Mouse (Mus musculus) adipocyte (in vitro differentiated cells): ENCODE measurements around the gene Oxsm.
A peak's percentile ranks its signal among the peaks of the same experiment; 100 is the strongest.

Source experiments
- DNase-seq: peaks from one replicate; pipeline ENCODE4 v3.0.0-alpha.2; 2016; ENCODE audit warnings: low spot score

Gene Oxsm

DNA sequence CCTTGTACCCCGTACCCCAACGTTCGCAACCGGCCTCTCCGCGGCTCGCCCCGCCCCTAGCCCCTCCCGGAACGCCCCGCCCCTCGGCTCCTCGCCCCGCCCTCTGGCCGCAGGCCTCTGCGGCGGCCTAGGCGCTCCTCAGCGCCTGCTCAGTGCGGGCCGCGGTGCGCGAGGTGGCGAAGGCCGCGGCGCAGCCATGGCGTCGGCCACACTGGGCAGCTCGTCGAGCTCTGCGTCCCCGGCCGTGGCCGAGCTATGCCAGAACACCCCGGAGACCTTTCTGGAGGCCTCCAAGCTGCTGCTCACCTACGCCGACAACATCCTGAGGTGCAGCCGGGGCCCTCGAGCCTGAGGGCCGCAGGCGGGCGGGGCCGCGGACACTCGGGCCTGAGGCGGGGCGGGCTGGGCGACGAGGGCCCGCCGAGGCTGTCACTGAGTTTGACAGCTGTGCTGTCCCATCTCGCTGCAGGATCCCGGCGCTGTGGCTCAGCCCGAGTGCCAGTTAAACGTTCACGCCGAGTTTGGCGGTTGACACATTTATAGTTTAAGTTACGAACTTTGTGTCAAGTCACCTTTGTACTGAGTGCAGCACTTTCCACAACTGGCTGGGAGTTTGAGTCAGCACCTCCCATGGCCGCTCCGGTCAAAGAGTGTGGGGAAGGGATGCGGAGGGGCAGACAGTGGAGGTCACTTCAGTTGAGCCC lies at the start of gene Oxsm, which contains the start of gene Ngly1:
Gene Oxsm, minus strand, starts transcription at position 638 of the 704 bp plus-strand sequence.
Gene Ngly1, plus strand, starts transcription at position 110 of the 704 bp plus-strand sequence.
- peak; percentile 81 for DNase-seq

DNA sequence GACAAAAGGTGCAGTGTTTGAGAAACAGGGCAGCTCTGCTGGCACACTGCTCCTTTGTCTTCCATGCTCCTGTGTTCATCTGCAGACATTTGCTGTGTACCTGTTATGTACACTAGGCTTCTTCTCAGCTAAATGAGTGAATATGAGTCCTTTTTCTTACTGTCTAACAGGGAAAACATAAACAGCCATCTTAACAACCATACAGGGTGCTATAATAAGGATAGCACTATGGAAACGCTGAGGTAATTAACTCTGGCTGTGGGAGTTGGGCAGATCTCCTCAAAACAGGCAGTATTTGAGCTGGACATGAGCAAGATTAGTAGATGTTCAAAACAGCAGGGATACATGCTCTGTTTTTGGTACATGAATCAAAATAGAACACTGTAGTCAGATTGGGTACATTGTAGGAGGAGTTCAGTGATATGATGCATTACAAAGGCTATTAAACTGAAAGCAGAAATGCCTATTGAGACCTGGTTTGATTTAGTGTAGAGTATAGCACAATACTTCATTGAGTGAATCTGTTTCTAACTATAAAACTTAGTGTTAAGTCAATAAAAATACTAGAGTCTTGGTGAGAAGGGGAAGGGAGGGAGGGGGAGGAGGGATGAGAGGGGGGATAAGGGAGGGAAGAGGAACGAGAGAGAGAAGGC lies 47.3 kb upstream of the Oxsm start:
- DNase-seq: no peak

DNA sequence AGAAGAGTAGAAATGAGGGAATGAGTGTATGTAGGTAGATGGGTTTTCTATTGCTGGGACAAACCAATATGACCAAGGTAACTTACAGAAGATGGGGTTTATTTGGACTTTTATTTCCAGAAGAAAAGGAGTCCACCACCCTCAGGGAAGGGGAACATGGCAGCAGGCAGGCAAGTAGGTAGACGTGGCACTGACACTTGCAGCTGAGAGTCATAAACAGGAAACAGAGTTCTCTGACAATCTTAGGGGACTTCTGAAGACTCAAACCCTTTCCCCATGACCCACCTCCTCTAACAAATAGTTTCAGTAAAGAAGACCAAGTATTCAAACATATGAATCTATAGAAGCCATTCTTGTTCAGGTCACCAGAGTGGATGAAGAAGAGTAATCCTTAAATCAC lies 44.3 kb upstream of the Oxsm start:
- DNase-seq: no peak

DNA sequence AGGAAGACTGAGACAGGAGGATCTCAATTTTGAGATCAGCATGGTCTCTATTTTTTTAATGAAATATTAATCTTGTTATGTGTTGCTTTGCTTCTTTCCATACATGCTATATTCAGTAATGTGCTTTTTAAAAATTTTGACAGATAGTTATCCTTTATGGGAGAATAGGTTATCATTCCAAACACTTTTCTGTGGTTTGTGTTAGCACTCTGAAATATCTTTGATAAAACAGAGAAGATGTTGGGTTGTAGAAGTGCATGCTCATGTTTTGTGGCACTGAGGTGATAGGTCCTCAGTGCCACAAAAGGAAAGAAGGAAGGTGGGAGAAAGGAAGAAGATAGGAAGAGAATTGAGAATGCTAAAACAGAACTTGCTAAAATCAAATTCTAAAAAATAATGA lies 43.4 kb upstream of the Oxsm start:
- DNase-seq: no peak

DNA sequence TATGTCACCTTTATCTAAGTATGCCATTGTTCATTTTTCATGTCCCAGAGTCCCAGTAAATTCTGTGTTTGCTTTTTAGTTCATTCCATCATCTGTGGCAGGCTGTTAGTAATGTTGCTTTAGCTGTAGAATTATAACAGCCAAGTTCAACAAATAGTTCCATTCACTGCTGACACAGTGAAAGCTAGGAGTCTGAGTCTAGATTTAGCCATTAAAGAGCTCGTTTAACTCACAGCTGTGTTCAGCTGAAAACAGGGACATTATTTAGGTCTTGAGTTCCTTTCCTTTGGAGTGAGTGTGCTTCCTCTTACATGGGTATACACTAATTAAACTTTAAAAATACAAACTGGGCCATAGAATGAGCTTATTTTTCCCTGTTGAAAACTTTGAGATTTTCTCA lies 42.8 kb upstream of the Oxsm start:
- DNase-seq: no peak

DNA sequence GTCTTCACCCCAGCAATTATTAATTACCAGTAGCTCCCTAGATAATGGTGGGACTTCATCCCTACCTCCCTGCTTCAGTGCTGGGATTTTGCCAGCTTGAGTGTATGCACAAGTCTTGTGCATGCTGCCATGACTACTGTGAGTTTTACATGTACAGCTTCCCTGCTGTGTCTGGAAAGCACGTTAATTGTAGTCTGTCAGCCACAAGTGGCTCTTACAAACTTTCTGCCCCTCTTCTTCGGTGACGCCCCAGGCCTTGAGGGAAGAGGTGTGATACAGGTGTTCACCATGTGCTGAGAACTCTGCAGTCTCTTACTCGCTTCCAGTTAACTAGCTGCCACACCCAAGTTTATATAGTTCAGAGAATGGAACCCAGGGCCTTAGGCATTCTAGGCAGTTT lies 34.4 kb upstream of the Oxsm start:
- no peak for DNase-seq

DNA sequence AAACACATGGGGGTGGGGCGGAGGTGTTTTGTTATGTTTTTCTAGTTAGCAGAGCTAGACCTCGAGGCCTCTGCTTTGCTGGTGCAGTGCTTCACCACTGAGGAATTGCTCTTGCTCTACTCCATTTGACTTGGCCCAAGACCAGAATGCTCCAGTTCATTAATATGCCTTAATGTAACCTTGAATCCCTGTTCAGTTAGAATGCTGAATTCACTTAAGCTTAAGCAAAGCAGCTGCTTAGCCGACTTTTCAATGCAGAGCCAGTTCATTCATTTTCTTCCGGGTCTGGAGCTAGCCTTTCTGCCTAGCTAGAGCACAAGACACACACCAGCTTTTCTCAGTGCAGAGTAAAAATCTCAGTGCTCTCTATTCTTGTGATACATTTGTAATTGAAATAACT lies 29.6 kb upstream of the Oxsm start:
- DNase-seq: no peak

DNA sequence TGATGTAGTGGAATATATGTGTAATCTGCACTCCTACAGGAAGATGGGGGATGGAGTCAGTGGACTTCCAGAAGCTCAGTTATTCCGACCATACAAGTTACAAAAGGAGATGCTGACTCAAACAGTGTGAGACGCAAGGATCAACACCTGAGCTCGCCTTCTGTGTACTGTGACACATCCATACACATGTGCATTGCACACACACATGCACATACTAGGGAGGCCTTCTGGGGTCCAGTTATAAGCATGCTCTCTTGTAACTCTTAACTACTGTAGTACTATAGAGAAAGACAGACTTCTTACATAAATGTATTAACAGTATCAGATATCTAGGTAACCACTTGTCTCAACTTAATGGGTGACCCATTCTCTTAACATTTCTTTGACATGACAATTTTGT lies 24.1 kb upstream of the Oxsm start:
- no peak for DNase-seq

DNA sequence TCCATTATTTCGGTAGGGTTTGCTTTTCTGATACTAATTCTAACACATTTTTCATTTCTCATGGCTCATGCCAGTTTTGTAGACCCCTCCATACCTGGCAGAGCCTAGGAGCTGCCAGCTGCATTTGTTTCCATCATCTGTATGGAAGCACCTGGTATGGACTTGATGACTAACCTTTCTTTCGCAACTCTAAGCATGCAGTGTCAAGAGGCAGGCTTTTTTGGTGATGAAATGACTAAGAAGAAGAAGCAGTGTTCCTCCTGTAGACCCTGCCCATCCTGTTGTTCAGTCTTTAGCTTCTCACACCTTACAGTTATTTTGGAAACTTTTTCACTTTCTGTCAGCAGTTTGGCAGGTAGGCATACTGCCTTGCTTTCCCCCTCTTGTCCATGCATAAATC lies 20.2 kb upstream of the Oxsm start:
- DNase-seq: no peak

DNA sequence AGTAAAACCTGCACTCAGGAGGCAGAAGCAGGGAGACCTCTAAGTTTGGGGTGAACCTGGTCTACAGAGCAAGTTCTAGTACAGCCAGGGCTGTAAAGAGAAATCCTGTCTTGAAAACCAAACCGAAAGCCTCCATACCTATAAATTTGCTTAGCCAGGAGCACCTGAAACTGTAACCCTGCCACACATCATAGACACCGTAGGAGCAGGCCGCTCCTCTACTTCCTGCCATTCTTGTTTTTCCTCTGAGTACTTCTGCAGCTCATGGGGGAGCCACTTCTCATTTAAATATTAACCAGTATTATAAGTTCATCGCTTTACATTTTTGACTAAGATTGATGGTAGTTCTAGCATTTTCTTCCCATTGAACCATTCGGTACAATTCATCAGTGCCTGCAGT lies 17.4 kb upstream of the Oxsm start:
- DNase-seq: no peak

DNA sequence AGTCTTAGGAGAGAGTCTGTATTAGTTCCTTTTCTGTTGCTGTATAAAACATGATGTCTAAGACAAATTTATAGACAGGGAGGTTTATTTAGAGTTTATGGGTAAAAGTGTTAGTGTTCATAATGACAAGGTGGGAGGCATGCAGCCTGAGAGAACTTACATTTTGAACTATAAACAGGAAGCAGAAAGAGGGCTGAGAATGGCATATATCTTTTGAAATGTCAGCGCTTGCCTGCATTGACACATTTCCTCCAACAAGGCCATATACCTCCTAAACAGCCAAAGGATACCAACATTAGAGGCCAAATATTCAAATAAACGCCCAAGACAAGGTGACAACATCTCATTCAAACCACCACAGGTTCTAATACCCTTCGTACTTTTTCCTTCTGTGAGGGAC lies 12.3 kb upstream of the Oxsm start:
- DNase-seq: no peak

DNA sequence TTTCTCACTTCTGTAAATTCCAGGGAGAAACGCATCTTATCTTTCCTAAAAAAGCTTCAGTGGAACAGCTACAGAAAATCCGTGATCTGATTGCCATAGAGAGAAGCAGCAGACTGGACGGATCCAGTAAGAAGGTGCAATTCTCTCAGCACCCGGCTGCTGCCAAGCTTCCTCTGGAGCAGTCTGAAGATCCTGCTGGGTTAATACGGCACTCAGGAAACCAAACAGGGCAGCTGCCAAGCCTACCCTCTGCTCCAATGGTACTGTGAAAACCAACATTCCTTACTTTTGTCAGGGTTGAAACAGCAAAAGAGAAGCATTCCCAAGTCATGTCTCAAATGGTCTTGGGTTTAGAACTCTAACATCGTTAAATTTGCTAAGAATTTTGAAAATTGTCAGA lies 10.9 kb upstream of the Oxsm start:
- DNase-seq: no peak

DNA sequence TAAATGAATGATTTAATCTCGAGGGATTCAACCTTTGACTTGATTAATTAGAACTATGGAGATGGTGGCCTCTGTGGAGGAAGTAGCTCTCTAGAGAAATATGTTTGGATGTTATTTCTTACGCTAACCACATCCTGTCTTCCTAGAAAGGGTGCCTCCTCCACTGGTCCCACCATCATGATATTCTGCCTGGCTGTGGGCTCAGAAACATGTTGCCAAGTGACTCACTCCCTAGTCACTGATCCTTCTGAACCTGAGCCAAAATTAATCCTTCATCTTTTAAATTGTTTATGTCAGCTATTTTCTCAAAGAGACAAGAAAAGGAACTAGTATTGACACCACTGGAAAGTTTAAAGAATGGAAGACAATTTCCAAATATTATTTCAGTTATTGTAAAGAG lies 6.6 kb upstream of the Oxsm start:
- DNase-seq: peak; percentile 12

DNA sequence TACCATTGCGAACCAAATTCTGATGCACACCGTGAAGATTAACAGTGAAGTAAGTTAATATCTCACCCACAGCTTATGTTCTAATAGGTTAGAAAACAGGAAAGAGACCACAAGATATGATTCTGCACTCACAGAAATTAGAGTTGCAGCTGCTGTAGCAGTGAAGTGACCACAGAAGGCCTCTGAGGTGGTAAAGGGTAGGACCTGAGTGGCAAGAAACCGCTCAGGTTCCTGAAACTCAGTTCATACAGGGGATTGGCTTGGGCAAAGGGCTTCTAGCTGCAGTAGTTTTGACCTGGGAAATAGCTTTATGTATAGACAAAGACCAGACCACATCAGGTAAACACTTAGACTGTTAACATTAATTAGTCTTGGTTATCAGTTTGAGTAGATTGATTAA lies 6.1 kb upstream of the Oxsm start:
- DNase-seq: no peak

DNA sequence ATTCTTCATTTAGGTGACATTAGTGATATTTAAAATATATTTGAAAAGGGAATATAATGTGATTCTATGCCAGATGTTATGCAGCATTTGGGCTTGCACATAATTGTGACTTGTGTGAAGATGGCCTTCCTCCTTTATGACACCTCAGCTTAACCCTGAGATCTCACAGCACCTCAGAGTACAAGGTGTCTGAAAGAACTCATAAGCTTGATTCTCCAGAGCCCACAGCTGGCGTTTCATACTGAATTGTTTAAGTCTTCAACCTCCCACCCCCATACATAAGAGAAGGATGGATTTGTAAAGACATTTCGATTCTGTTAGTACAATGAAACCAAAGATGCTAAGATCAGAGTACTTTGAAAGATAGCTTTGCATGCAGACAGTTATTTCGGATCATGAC lies 491 bp upstream of the Oxsm start:
- peak; percentile 8 for DNase-seq

DNA sequence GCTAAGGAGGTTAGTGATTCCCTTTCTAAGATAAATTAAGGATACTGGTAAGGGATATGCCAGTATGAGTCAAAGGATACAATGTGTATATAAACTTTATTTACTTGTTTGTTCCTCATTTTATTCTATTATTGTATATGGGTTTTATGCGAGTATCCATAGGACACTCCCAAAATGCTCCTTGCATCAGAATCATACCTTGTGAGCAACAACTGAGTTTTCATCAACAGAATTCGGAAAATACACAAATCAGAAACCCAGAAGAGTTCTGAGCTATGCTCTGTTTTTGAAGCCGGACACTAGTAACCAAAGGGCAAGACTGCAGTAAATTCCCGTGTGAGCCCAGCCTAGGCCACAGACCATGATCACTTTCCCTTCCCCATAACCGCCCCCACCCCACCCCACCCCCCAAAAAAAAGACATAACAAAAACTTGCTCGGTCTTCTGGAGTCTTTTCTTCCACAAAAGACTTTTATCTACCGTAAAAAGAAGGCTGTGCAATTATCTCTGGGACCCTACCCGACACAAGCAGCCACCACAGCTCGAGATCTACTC lies 928 bp downstream of the Oxsm start:
- DNase-seq: peak; percentile 26

DNA sequence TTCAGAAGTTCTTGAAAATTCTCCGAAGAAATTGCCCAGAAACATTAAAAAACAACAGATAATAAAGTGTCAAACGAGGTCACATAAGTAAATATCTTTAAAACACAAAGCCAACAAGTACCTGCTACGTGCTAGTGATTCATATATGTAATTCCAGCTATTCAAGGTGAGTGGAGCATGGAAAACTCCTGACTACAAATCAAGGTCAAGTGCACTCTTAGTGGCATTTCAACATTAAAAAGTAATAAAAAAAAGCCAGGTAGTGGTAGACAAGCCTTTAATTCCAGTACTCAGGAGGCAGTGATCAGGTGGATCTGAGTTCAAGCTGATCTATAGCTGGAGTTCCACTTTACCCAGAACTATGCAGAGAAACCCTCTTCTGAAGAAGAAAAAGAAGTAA lies 1.5 kb downstream of the Oxsm start:
- no peak for DNase-seq

DNA sequence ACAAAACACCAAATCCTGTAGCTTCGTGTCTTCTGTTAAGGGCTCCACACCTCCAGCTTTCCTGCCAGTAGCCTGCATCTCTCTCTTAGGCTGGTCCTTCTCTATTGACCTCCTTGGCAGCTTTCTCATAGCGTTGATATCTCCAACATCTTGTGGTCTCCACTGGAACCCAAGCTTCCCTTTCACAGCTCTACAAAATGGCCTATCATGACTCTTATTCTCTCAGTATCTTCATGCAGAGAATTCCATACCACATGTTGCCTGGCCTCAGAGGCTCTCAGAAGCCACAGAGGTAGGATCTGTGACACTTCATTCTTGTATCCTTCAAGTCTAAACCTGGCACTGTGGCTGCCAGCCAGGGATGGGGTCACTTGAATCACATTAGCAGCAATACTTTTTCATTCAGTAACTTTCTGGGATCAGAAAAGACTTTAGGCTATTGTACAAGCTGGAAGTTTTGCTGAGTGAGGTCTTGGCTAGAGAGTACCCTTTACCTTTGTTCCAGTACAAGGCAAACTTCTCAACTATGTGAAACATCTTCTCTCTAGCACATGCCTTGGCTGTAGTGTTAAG lies 3.2 kb downstream of the Oxsm start:
- DNase-seq: peak; percentile 26

DNA sequence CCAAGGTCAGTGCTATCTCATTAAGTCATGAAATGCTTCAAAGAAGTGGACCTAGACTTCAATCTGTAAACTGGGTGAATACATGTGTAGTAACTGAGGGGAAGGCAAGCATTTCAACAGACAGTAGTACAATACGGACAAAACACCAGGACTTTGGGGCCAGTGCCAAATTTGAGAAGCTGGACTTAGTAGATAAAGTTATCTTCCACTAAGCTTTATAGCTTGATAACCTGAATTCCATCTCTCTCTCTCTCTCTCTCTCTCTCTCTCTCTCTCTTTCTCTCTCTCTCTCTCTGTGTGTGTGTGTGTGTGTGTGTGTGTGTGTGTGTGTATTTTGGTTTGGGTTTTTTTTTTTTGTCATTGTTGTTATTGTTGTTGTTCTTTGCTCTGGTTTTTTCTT lies 4.5 kb downstream of the Oxsm start:
- DNase-seq: no peak

DNA sequence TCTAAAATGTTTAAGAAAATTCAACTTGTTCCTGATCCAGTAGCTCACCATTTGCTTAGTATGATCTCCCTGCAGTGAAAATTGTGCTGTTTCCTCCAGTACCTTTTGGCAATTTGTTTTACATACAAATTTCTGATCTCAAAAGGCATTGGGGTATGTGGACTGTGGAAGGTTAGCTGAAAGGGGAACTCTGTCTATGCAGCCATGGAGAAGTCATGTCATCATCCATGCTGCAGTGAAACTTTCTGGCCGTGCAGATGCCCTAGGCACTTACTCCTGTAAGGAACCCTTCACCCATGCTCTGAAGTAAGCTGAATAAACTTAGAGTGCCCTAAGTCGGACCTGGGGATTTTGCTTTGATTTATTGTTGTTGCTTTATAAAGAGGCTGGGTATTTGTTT lies 5.2 kb downstream of the Oxsm start:
- no peak for DNase-seq

DNA sequence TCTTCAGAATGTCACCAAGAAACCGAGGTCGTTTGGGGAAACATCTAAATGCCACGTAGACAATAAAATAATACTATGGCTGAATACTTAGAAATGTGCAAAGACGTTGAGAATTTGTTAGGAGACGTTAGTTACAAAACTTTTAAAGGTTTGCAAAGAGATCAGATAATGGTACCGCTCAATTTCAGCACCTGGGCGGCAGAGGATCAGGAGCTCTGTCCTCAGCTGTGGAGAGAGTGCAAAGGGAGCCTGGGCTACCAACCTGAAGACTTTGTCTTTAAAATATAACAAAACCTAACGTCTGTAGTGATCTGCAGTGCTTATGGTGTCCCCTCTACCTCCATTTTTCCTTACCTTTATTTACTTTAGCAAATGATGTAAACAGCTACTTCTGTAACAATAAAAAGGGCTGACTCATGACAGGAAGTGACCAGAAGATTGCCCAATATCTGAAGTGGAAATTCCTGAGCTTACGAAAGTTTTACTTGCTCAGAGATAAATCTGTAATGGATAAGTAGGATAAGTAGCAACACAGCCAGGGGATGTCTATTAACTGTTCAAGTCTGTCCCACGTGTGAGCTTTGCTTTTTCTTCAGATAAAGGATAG lies 5.9 kb downstream of the Oxsm start:
- peak; percentile 49 for DNase-seq

DNA sequence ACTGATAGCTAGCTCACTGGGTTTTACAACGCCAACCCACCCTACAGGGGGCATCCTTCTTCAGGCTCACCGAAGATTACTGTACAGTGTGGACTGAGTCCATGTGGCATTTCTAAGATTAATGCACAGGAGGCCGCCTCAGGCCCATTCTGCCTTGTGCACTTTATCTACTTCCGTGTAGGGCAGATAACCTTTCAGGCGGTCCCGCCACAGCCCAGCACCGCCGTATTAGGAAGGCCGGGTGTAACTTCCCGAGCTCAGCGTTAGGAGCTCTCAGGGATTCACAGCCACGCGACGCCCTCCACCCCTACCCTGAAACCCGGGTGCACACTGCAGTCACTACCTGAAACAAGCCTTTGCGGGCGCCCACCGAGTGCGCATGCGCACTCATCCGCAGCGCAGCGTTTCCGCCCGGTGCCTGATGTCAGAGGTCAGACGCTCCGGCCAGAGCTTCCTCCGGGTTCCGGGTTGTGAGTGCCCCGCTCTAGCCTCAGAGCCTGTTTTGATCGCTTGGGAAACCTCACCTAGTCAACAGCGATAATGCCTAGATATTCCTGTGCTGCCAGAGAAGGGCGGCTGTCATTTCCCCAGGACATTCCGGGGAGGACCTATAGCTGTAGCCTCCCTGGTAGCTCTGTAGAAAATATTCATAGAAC lies 6.5 kb downstream of the Oxsm start:
- peak; percentile 85 for DNase-seq
